Mouse (Mus musculus): ENCODE measurements around the gene Dnajc11.

The Dnajc11 gene

DNA sequence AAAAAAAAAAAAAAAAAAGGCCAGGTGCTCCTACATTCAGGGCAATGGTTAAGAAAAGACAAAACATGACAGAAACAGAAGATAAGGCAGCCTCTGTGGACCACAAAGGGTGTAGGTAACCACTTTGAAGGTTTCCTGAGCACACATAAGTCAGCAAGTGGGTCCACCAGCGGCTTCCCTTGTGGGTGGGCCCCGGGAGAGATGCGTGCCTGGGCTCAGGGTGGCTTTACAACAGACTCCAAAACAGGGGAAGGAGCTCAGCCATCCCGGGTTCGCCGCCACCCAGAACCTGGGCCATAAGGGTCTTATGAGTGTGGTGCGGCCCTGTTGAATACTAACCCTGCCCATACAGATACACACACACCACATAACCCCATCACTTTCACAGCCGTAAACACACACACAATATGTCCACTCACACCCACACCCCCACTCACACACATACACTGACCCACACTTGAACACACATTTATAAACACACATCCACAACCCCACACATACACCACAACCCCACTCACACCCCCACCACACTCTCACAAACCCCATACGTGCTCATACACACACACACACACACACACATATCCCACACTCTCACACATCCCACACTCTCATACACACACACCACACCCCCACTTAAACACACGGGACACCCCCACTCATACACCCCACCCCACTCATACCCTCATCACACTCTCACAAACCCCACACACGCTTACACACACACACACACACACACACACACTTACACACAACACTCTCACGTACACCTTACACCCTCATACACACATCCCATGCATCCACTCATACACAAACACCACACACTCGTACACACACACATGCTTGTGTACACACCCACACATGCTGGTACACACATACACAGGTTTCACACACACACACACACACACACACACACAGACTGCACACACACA is 651 bp upstream of the Dnajc11 start:
- no peak for DNase-seq (ENCODE audit: low read depth, low spot score)

DNA sequence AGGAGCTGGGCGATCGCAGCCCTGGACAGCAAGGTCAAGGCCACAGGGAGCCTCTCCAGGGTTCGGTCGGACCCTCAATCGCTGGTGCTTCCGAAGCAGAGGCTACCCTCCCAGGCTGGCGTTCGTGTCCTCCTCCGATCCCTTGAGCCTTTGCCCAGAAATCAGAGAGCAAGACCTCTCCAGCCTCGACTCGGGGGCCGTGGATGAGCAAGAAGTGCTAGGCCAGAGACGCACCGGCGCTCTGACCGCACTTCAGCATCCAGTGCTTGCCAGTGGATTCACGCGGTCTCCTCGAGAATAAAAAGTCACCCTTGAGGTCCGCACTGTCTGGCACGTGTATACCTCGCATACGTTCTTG is 703 bp downstream of the Dnajc11 start:
- peak; percentile 36 for DNase-seq (ENCODE audit: low read depth, low spot score)

DNA sequence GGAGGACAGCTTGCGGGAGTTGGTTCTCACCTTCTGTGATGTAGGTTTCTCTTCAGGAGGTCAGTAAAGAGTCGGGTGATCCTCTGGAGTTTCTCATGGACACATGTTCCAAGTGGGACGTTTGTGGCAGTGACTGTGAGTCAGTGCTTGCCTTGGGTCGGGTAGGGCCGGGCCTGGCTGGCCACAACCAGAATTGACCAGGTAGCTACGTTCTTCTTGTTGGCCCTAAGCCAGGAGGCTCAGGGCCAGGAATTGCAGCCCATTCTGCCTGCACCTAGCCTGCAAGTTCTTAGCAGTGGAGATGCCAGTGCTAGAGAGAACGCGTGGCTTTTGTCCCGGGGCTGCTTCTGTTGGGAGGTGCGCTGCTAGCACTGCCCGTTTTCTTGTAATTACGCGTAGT is 4.0 kb downstream of the Dnajc11 start:
- DNase-seq (ENCODE audit: low read depth, low spot score), result no peak

DNA sequence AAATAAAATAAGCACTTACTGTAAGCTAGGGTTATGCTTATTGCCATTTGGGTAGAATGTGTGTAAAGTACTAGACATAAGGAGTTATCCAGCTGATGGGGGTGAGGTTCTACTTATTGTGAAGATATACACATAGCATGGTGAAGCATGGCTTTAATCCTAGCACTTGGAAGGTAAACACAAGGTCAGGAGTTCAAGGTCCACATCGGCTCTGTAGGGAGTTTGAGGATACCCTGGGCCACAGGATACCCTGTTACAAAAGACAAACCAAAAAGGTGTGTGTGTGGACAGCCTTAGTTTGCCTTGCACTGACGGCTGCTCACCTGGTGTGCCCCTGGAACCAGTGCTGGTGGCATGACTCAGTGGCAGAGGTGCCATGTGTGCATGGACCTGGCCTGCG is 4.6 kb downstream of the Dnajc11 start:
- DNase-seq (ENCODE audit: low read depth, low spot score), result no peak

GRCm38 (mm10) chr4:151946211-151946610 is 12.7 kb downstream of the Dnajc11 start:
- no peak for DNase-seq (ENCODE audit: low read depth, low spot score)

- no peak for DNase-seq (ENCODE audit: low read depth, low spot score)
Measured at GRCm38 (mm10) chr4:151948497-151949471, 15.3 kb downstream of the Dnajc11 start.

DNA sequence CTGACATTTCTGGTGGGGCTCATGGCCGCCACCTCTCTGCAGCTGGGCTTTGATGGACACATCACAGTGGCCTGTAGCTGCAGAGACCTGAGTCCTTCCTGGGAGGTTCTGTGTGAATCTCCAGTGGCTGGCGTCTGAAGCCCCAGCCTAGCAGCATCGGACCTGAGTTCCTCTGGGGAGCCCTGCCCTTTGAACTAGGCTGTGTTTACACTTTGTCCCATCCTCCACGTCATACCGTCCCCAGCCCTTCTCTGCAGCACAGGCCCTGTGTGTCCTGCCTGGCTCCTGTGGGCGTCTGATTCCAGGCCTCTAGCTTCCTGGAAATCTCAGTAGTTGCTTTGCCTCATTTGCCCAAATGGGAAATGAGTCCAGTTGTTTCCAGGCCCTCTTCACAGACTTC is 19.7 kb downstream of the Dnajc11 start:
- DNase-seq (ENCODE audit: low read depth, low spot score), result no peak

GRCm38 (mm10) chr4:151955791-151956190 is 22.3 kb downstream of the Dnajc11 start:
- no peak for DNase-seq (ENCODE audit: low read depth, low spot score)

DNA sequence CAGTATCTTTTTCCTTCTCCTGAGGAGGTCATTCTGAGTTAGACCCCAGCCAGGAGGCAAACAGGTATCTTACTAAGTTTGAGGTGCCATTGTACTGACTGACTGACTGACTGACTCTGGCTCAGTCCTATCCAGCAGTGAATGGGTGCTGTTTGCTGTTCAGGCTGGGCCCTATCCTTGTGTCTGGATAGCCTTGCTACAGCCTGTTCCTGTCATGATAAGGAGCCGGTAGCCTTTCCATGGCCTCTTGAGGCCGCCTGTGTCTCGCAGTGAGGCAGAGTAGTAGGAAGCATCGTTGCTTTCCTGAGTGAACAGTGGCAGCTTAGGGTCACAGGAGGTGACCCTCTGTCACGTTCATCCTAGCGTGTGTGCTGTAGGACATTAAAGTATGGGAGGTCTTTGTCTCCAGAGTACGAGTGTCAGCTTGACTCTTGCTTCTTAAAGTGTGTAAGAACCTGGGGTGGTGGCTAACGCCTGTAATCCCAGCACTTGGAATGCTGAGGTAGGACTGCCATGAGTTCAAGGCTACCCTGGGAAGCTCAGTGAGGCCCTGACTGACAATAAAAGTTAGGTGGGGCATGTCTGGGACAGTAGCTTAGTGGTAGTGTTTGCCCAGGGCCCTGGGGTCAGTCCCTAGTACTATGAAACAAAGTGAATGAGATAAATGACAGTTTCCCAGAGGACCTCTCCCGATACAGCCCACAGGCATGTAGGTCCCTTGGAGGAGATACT is 24.3 kb downstream of the Dnajc11 start:
- no peak for DNase-seq (ENCODE audit: low read depth, low spot score)

GRCm38 (mm10) chr4:151959849-151960512 is 26.5 kb downstream of the Dnajc11 start:
- no peak for DNase-seq (ENCODE audit: low read depth, low spot score)

DNA sequence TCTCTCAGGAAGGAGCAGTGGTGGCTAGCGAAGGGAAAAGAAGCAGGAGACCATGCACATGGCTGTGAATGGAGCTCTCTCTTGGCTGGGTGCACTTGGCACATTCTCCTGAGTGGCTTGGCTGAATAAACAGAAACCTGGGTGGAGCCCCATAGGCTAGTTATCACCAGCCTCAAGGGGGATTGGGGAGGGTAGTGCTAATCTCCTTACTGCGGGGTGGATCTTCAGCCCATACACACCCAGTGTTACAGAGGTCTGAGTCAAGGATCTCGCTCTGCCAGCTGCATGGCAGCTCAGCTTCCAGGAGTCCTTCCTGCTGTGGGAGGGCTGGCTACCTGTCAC is 27.0 kb downstream of the Dnajc11 start:
- no peak for DNase-seq (ENCODE audit: low read depth, low spot score)

DNA sequence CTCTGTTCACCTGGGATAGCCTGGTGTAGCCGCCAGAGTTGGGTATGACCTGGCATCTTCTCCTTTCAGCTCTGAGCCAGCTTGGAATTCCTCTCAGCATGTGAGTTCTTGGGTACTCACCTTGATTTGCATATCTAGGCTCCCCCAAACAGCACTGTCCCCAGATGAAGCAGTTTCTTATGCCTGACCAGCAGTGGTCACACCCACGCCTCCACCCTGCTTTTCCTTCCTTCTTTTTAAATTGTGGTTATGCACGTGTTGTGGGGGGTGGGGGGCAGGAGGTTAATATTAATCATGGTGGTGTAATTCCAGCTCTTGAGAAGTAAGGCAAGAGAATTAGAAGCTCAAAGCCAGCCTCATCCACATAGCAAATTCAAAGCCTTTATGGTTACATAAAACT is 29.3 kb downstream of the Dnajc11 start:
- DNase-seq (ENCODE audit: low read depth, low spot score), result no peak

- no peak for DNase-seq (ENCODE audit: low read depth, low spot score)
Measured at GRCm38 (mm10) chr4:151968204-151968921, 34.9 kb downstream of the Dnajc11 start.

GRCm38 (mm10) chr4:151972221-151972967 is 38.9 kb downstream of the Dnajc11 start:
- peak; percentile 75 for DNase-seq (ENCODE audit: low read depth, low spot score)

DNA sequence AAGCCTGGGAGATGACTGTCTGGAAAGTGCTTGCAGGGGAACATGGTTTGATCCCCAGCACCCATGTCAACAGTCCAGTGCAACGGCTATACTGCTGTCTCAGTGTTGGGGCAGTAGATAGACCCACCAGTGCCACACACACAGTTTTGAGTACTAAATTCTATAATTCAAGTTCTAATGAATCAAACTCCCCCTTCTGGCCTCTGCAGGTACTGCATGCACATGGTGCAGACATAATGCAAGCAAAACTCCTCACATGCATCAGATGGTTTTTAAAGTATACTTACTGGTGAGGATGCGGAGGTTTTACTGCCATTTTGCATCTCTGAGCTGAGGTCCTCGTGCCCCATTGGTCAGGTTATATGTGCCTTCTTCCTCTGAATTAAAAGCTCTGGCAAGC is 42.0 kb downstream of the Dnajc11 start:
- DNase-seq (ENCODE audit: low read depth, low spot score), result peak; percentile 65

DNA sequence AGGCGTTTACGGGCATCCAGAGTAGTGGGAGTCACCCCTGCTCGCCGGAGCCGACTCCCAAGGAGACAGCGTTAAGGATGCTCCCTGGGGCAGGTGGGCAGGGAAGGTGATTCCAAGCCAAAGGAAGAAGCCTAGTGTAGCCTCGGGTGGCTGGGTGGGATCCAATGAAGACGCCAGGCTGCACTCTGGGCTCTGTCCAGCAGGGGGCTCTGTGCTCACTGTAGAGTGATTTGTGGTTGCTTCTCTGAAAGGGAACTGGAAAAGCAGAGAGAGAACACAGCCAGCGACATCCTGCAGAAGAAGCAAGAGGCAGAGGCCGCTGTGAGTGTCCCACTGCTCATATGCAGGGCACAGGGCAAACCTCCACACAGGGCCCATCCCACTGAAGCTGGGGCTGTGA is 44.3 kb downstream of the Dnajc11 start:
- peak; percentile 88 for DNase-seq (ENCODE audit: low read depth, low spot score)

GRCm38 (mm10) chr4:151980699-151981098 is 47.2 kb downstream of the Dnajc11 start:
- DNase-seq (ENCODE audit: low read depth, low spot score), result peak; percentile 63

- peak; percentile 81 for DNase-seq (ENCODE audit: low read depth, low spot score)
Measured at GRCm38 (mm10) chr4:151981363-151981762, 47.9 kb downstream of the Dnajc11 start.

GRCm38 (mm10) chr4:151983043-151983442 is 49.6 kb downstream of the Dnajc11 start:
- DNase-seq (ENCODE audit: low read depth, low spot score), result no peak

DNA sequence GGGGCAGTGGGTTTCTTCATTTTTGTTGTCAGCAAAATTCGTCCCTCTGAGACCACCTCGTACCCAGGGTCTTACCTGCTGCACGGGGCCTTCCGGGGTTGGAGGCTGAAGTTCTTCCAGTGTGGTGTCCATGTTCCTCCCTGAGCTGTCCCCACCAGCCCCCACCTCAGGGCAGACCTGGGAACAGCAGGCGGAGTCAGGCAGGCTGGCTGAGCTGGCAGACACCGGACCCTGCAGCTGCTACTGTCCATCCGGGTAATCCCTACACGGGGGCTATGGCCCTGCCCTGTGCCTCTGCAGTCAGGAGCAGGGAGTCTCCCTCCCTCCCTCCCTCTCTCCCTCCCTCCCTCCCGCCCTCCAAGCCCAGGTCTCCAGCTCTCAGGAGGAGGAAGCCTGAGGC is 50.1 kb downstream of the Dnajc11 start:
- no peak for DNase-seq (ENCODE audit: low read depth, low spot score)
